In genomic region chr7:67162135-67162534, GRCm38 (mm10) we compare ENCODE assay signal across 10 mouse cellular contexts.
"Had no signal": no experiment of that assay in that cellular context is flagged by ENCODE, and none has a peak within 500 bp of the region (broad histone marks: within the 10 kb centered on the region; RNA-seq: fewer than 3 reads in every experiment).

No protein-coding gene starts in this region.

- DNase-seq: retina, postnatal 1 day; right cerebral cortex, adult 18-20 months; right cerebral cortex, postnatal 14 days; spleen, adult 18-20 months; thymus, adult 18-20 months; thymus, adult 2 months; thymus, postnatal 14 days; thymus, postnatal 25 days; thymus, postnatal 36 days; thymus, postnatal 4 days had no signal
